Mouse (Mus musculus): ENCODE measurements around the gene Mmp9.

- no peak for TF ChIP-seq CTCF (IDR thresholded peaks at IDR 0.05)
- TF ChIP-seq POLR2A (IDR thresholded peaks at IDR 0.05; ENCODE audit: insufficient read depth, low read depth, low read length): no peak
Observed at GRCm38 (mm10) chr2:165004237-165004636, 63.7 kb downstream of the Mmp9 start.
